Mouse (Mus musculus): ENCODE results near the gene Fbxl8. TPM values are rescaled to one million over a fixed set of nuclear protein-coding genes. Genes with fewer than 3 reads are reported as not detected.
A peak's percentile ranks its signal among the peaks of the same experiment; 100 is the strongest.
"Not testable (repeated sequence)": the region's sequence is repeated elsewhere in the genome, so short reads cannot be mapped to it uniquely, and the experiment has no call there.

The Fbxl8 gene
- 3.6 to 5.0 TPM in 2 of 3 replicates, not detected in the other for total RNA-seq (2017)

- ATAC-seq (replicated peaks; ENCODE audit: insufficient number of reproducible peaks, low FRiP score, low TSS enrichment, poor library complexity, severe bottlenecking): peak; percentile 32; the same call in 1 of the 2 replicates
Observed at GRCm38 (mm10) chr8:105264024-105264982, at the start of gene Fbxl8, which contains the start of gene Tradd. Gene Fbxl8 (plus strand): TSS chr8:105264648. Gene Tradd (minus strand): TSS chr8:105264609.

DNA sequence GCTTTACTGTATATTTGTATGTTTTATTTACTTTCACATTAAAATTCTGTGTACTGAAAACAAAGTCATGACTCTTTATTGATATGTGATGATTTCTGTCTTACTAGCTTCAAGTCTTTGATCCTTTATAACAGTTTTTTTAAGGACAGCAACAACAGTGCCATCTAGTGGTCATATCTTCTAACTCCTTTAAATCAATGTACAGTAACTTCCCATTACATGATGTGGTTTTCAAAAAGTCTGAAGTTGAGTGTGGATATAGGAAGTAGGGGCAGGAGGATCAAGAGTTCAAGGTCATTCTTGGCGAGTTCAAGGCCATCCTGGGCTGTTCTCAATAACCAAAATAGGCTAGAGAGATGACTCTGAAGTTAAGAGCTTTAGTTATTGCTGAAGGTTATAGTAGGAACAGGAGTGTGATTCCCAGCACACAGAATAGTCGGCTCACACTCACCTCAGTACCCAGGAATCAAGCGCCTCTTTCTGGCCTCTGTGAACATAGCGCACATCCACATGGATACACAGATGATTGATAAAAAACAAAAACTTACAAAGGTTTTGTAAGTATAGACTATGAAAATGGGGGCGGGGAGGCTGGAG lies 46.4 kb upstream of the Fbxl8 start:
- ATAC-seq (replicated peaks; ENCODE audit: insufficient number of reproducible peaks, low FRiP score, low TSS enrichment, poor library complexity, severe bottlenecking): peak; percentile 68

GRCm38 (mm10) chr8:105223850-105224249 lies 40.6 kb upstream of the Fbxl8 start:
- no peak for ATAC-seq (replicated peaks; ENCODE audit: insufficient number of reproducible peaks, low FRiP score, low TSS enrichment, poor library complexity, severe bottlenecking)

- ATAC-seq (replicated peaks; ENCODE audit: insufficient number of reproducible peaks, low FRiP score, low TSS enrichment, poor library complexity, severe bottlenecking): peak; percentile 99
Observed at GRCm38 (mm10) chr8:105224413-105225271, 39.8 kb upstream of the Fbxl8 start, which contains the start of gene D230025D16Rik. Gene D230025D16Rik (plus strand): TSS chr8:105225145.

DNA sequence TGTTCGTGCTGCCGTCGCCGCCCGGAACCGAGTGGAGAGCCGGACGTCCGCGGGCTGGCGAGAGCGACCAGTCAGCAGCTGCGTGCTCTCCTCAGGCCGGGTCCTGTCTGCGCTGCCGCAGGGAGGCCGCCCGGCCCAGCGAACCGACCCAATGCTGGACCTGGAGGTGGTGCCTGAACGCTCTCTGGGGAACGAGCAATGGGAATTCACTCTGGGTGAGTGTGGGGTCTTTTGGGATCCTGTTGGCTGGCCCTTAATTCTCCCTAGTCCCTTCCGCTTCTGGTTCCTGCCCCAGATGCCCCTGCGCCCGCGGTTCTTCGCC lies 39.2 kb upstream of the Fbxl8 start:
- no peak for ATAC-seq (replicated peaks; ENCODE audit: insufficient number of reproducible peaks, low FRiP score, low TSS enrichment, poor library complexity, severe bottlenecking)

DNA sequence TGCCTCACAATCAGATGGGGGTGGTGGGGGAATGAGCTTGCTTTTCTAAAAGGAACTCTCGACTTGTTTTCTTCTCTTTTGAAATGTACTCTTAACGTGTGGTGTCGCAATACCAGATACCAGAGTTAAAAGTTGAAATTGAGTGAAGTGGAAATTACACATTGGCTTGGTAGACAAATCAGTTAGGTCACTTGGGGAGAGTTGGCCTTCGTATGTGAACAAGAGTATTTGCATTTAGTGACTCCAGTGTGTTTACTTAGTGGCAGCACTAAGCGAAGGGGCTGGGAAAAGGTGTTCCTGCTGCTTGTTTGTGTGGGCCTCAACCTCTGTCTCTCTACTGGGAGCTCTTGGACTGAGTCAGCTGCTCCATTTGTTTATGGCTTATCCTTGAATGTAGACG lies 38.5 kb upstream of the Fbxl8 start:
- no peak for ATAC-seq (replicated peaks; ENCODE audit: insufficient number of reproducible peaks, low FRiP score, low TSS enrichment, poor library complexity, severe bottlenecking)

DNA sequence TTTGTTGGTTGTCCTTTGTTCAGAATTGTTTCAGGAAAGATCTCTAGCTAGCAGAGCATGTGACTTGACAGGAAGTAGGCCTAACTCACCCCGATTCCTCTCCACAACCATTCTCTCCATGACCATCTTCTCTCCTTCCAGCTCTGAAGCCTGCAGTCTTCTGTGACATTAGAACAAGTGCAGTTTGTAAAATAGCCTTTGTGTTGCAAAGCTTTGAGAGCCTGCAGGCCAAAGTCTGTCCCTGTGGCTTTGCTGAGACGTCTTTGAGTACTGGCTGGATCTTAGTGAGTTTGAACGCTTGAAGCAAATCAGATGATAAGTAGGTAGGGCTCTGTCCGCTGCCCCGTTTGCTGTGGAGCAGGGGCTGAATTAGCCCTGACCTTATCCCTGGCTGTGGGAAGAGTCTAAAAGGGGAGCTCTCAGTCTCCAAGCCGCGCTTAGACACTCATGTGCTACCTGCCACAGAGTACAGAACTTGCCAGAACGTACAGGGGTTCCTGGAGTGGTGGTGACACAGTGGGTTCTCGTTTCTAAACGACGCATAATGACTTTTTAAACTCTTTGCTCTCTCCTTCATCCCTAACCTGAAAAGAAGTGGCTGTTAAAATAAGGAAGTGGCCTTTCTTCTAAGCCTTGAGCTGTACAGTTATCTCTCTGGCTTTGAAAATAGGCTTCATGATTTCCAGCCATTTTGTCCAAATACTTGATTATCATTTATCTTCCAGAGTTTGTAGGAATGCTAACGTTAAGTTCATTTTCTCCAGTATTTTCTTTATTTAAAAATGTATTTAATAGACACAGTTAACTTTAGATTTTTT lies 32.7 kb upstream of the Fbxl8 start:
- no peak for ATAC-seq (replicated peaks; ENCODE audit: insufficient number of reproducible peaks, low FRiP score, low TSS enrichment, poor library complexity, severe bottlenecking)

DNA sequence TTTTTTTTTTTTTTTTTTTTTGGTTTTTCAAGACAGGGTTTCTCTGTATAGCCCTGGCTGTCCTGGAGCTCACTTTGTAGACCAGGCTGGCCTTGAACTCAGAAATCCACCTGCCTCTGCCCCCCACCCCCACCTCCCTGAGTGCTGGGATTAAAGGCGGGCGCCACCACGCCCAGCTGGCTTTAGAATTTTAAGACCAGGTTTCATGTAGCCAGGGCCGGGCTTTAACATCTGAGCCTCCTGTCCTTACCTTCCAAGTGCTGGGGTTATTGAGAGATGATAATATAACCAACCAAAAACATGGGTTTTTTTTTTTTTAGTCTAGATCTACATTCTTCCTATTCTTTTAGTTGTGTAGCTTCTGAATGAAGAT lies 32.1 kb upstream of the Fbxl8 start:
- ATAC-seq (replicated peaks; ENCODE audit: insufficient number of reproducible peaks, low FRiP score, low TSS enrichment, poor library complexity, severe bottlenecking): not testable (repeated sequence)

DNA sequence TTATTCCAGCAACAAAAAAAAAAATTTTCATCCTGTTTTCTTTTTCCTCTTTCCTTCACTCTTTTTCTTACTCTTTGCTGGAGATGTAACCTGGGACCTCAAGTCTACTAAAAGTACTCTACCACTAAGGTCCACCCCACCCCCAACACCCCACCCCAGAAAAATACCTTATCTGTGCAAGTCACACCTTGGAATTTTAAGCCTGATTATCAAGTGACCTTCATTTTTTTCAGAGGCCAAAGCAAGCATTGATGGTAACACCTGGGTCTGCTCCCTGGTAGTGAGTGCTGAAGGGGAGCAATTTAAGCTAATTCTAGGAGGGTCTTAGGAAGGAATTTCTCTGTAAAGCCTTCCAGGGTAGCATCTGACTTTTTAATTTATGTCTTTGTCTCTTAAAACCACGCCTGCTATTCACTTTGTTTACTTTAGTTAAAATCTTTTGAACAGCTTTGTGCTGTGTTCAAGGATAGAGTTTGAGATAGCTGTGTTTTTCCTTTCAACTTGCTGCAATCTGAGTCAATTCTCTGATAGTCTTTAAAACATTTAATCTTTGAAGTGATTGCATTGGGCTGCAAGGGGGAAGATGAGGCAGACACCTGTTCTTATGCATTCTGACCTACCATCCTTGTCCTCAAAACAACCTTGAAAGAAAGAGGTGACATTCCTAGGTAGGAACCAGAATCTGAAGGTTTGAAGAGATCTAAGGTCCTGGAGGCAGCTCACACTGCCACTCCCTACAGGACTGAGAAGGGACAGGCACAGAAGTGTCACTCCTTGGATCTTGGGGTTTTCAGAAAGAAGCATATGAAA lies 31.1 kb upstream of the Fbxl8 start:
- ATAC-seq (replicated peaks; ENCODE audit: insufficient number of reproducible peaks, low FRiP score, low TSS enrichment, poor library complexity, severe bottlenecking): no peak

DNA sequence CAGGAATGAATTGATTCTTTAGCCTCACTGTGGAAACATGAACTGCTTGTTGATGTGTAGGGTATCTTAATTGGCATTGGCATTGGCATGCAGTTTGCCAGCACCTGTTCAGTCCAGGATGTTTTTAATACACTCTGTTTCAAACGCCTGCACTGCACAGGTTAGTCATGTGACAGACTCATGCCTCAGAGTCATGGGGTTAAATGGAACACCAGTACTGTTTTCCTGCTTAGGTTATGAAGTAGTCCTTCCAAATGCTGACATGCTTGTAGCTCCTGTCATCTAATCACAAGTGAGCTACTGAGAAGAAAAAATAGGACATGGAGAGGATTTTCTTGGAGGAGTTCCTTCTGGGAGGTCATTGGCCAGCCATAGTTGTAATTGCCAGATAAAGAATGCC lies 29.2 kb upstream of the Fbxl8 start:
- no peak for ATAC-seq (replicated peaks; ENCODE audit: insufficient number of reproducible peaks, low FRiP score, low TSS enrichment, poor library complexity, severe bottlenecking)

DNA sequence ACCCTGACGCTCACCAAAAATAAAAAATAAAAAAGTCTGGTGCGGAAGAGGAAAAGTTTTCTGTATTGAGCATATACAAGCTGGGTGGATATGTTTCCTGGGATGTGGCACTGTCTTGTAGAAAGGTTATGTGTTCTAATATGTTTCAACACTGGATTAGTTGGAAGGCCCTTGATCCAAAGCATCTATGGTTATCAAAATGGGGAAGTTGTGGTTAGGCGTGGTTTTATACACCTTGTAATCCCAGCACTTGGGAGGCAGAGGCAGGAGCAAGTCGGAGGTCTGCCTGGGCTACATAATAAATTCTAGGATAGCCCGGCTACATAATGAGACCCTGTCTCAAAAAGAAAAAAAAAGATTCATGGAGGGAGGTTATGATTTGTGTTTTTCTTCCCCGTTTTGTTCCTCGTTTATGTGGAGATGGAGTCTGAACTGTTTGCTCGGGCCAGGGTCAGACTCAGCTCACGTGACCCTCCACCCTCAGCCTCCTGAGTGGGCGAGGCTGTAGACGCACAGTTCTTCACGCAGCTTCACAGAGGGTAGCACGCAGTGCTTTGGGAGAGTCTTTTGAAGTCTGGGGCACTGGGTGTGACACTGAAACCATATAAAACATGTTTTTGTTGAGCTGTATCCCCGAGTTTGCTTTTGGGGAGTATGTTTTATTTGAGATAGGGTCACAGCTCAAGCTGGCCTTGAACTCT lies 26.9 kb upstream of the Fbxl8 start:
- no peak for ATAC-seq (replicated peaks; ENCODE audit: insufficient number of reproducible peaks, low FRiP score, low TSS enrichment, poor library complexity, severe bottlenecking)

DNA sequence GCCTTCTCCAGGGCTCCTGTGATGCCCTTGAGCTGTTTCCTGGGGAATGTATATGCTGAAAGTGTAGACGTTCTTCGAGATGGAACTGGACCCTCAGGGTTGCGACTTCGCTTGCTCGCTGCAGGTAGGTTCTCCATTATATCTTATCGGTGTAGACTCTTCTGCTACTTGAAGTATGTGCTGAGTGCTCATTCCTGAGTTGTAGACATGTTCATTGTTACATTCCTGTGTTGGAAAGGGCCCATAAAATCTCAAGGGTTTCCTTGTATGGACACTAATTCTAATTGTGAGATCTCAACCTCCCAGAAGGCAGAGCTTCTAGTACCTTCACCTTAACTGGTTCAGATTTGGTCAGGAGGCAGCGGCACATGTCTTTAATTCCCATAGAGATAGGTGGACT lies 23.4 kb upstream of the Fbxl8 start:
- no peak for ATAC-seq (replicated peaks; ENCODE audit: insufficient number of reproducible peaks, low FRiP score, low TSS enrichment, poor library complexity, severe bottlenecking)

DNA sequence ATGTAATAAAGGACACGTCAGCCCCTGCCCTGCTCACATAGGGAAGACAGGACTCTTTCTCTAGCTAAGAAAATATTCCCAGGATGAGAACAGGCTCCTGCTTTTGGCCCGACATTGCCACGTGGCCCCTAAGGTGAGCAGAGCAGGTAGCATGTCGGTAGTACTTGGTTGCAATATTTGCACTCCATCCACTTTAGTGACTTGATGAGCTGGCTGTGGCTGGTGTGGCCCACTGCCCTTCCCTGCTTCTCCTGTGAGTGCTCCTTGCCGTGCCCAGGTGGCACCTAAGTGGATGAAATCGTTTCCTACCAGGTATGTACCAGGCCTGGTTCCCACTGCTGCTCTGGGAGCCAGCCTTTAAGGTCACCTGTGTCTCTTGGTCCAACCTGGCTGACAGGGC lies 12.5 kb upstream of the Fbxl8 start:
- ATAC-seq (replicated peaks; ENCODE audit: insufficient number of reproducible peaks, low FRiP score, low TSS enrichment, poor library complexity, severe bottlenecking): no peak

- no peak for ATAC-seq (replicated peaks; ENCODE audit: insufficient number of reproducible peaks, low FRiP score, low TSS enrichment, poor library complexity, severe bottlenecking)
Observed at GRCm38 (mm10) chr8:105252680-105253537, 11.5 kb upstream of the Fbxl8 start.

- no peak for ATAC-seq (replicated peaks; ENCODE audit: insufficient number of reproducible peaks, low FRiP score, low TSS enrichment, poor library complexity, severe bottlenecking)
Observed at GRCm38 (mm10) chr8:105253766-105254151, 10.7 kb upstream of the Fbxl8 start.

Data from monocyte, adult 5-6 weeks (primary cell).